Mouse (Mus musculus): ENCODE results near the gene P2ry12. TPM values are rescaled to one million over a fixed set of nuclear protein-coding genes. Genes with fewer than 3 reads are reported as not detected.

The P2ry12 gene
- polyA plus RNA-seq, 1 experiment from 2014 or later = 3.8 TPM

DNA sequence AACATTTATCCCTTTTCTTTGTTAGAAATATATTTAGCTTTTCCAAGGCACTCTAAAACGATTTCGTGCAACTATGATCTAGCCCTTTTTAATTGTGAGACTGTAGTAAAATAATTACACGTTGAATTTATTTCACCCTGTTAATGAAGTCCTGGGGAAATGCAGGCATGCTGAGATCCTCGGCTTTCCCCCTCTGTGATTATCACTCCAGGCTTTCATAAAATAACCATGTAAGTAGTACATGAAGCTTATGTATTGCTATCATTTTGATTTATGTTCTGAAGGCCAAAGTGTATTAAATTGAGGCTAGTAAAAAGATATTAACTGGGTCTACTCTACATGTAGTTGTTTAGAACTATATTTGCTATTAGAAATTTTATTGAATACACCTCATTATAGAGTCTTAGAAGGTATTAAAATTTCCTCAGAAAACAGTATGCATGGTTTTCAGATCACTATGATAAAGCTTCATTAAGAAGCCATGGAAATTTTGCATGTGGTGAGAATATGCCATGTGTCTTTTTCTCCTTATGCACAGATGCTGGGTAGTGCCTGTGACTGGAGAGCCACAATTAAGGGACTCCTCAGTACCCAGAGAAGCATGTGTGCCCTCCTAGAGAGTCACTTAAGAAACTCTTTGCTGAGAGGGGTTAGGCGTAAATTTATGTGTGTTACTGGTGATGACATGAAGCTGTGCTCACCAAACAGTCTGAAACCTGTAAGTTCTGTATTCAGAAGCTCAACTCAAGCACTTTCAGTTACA, 30.9 kb upstream of the P2ry12 start:
- WGBS = 78% methylated on average over 5 of the region's 5 CpGs

DNA sequence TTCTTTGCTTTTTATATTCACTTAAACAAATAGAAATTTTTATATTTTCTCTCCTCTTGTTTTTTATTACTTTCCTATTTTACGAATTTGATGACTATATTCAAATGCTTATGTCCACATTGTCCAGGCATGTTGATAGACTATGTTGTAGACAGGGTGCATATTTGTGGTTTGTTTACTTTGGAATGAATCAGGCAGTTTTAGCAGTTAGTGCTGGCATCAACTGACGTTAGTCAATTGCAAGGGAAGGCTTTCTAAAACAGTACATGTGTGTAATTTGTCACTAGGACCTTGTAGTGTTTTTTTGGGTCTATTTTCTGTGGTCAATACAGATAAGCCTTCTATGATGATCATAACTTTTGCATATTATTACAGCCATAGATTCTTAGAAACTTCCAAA, 27.9 kb upstream of the P2ry12 start:
- H3K9ac ChIP-seq (replicated peaks; ENCODE audit: low read depth) = no peak overlapping the region
- H3K27ac ChIP-seq (ENCODE audit: low read length) = no peak overlapping the region
- no peak for DNase-seq (ENCODE audit: low spot score)
- H3K9me3 ChIP-seq (ENCODE audit: low read length) = no peaks in the 10 kb centered on the region
- H3K4me3 ChIP-seq (ENCODE audit: low read depth, low read length) = no peak overlapping the region
- WGBS = 31% methylated on average over 2 of the region's 2 CpGs
- no peak overlapping the region for H3K4me2 ChIP-seq (replicated peaks; ENCODE audit: low read depth, low read length)
- TF ChIP-seq EP300 (IDR thresholded peaks at IDR 0.05) = no peak
- TF ChIP-seq CTCF (IDR thresholded peaks at IDR 0.05) = no peak
- H3K27me3 ChIP-seq (replicated peaks; ENCODE audit: insufficient read depth, low read length) = no peaks in the 10 kb centered on the region
- no peaks in the 10 kb centered on the region for H3K4me1 ChIP-seq (ENCODE audit: insufficient read depth, low read depth, low read length)
- H3K36me3 ChIP-seq (ENCODE audit: insufficient read depth, low read length) = no peaks in the 10 kb centered on the region
- no peak for ATAC-seq

More for the DNA sequence above, 30.9 kb upstream of the P2ry12 start:
- Histone ChIP-seq H3K36me3 (ENCODE audit: insufficient read depth, low read length) (no peaks in the 10 kb centered on the region), H3K4me2 (replicated peaks; ENCODE audit: low read depth, low read length) (no peak overlapping the region), H3K27ac (ENCODE audit: low read length) (no peak overlapping the region), H3K4me3 (ENCODE audit: low read depth, low read length) (no peak overlapping the region), H3K9me3 (ENCODE audit: low read length) (no peaks in the 10 kb centered on the region), H3K4me1 (ENCODE audit: insufficient read depth, low read depth, low read length) (no peaks in the 10 kb centered on the region), H3K27me3 (replicated peaks; ENCODE audit: insufficient read depth, low read length) (no peaks in the 10 kb centered on the region), H3K9ac (replicated peaks; ENCODE audit: low read depth) (no peak overlapping the region)
- ATAC-seq (no peak), DNase-seq (ENCODE audit: low spot score) (no peak)
- TF ChIP-seq EP300 (IDR thresholded peaks at IDR 0.05) (no peak), CTCF (IDR thresholded peaks at IDR 0.05) (no peak)

DNA sequence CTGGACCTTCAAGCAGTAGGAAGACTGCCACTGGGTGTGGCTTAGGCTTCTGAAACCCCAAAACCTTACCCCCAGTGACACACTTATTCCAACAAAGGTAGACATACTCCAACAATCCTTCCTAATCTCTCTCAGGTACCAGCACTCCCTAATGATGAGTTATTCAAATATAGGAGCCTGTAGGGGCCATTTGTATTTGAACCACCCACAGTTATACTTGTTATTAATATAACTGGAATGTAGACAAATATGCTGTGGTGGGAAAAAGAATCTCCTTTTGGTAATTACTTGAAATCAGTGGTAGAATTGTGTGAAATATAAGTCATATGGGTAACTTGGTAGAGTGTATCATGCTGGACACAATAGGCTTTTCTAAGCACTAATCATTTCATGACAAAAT, 15.9 kb upstream of the P2ry12 start:
- H3K27ac ChIP-seq (ENCODE audit: low read length) = no peak overlapping the region
- no peak for DNase-seq (ENCODE audit: low spot score)
- ATAC-seq = no peak
- TF ChIP-seq EP300 (IDR thresholded peaks at IDR 0.05) = no peak
- TF ChIP-seq CTCF (IDR thresholded peaks at IDR 0.05) = no peak
- H3K4me1 ChIP-seq (ENCODE audit: insufficient read depth, low read depth, low read length) = no peaks in the 10 kb centered on the region
- H3K4me2 ChIP-seq (replicated peaks; ENCODE audit: low read depth, low read length) = no peak overlapping the region
- no peaks in the 10 kb centered on the region for H3K9me3 ChIP-seq (ENCODE audit: low read length)
- H3K9ac ChIP-seq (replicated peaks; ENCODE audit: low read depth) = no peak overlapping the region
- H3K27me3 ChIP-seq (replicated peaks; ENCODE audit: insufficient read depth, low read length) = no peaks in the 10 kb centered on the region
- no peak overlapping the region for H3K4me3 ChIP-seq (ENCODE audit: low read depth, low read length)
- H3K36me3 ChIP-seq (ENCODE audit: insufficient read depth, low read length) = no peaks in the 10 kb centered on the region

DNA sequence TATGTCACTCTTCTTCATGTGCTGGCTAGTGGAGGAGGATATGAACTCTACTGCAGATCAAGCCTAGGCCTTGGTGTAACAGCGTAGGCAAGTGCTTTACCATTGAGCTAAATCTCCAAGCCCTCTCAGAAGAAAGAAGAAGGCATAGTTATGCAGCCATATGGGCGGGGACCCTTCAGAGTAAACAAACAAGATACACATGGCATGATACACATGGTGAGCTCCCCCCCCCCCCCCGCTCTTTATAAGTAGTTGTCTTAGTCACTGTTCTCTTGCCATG, 15.5 kb upstream of the P2ry12 start:
- WGBS = 81% methylated on average over 3 of the region's 3 CpGs
- Histone ChIP-seq H3K9ac (replicated peaks; ENCODE audit: low read depth) (no peak overlapping the region), H3K4me3 (ENCODE audit: low read depth, low read length) (no peak overlapping the region), H3K27ac (ENCODE audit: low read length) (no peak overlapping the region), H3K36me3 (ENCODE audit: insufficient read depth, low read length) (no peaks in the 10 kb centered on the region), H3K9me3 (ENCODE audit: low read length) (no peaks in the 10 kb centered on the region), H3K4me2 (replicated peaks; ENCODE audit: low read depth, low read length) (no peak overlapping the region), H3K4me1 (ENCODE audit: insufficient read depth, low read depth, low read length) (no peaks in the 10 kb centered on the region), H3K27me3 (replicated peaks; ENCODE audit: insufficient read depth, low read length) (no peaks in the 10 kb centered on the region)
- DNase-seq (ENCODE audit: low spot score) = no peak
- TF ChIP-seq EP300 (IDR thresholded peaks at IDR 0.05) (no peak), CTCF (IDR thresholded peaks at IDR 0.05) (no peak)
- no peak for ATAC-seq

DNA sequence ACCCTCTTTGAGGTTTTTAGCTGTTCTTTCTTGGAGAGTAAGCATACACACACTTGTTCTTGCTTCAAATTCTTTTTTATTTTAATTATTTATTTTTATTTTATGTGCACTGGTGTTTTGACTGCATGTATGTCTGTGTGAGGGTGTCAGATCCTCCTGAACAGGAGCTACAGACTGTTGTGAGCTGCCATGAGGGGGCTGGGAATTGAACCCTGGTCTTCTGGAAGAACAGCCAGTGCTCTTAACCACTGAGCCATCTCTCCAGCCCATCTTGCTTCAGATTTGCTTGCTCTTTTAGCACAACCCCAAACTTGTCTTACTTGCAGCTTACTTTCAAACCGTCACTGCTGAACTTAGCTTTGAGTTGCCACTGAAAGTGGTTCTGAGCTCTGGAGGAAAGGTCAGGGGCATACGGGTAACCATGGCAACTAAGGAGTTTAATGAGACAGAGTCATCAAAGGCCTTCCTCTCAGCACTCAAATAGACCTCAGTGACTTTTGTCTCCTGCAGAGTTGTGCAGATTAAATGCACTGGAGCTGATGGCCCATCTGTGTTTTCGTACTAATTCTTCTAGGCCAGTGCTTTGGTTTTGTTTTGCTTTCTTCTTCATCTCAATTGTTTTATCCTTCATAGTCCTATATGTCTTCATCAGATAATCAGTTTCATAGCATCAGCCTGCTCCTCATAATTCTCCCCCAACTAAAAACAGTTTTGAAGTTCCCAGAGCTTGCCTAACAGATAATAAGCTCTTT, 15.0 kb upstream of the P2ry12 start:
- no peak for DNase-seq (ENCODE audit: low spot score)
- 32% methylated on average over 3 of the region's 3 CpGs for WGBS

DNA sequence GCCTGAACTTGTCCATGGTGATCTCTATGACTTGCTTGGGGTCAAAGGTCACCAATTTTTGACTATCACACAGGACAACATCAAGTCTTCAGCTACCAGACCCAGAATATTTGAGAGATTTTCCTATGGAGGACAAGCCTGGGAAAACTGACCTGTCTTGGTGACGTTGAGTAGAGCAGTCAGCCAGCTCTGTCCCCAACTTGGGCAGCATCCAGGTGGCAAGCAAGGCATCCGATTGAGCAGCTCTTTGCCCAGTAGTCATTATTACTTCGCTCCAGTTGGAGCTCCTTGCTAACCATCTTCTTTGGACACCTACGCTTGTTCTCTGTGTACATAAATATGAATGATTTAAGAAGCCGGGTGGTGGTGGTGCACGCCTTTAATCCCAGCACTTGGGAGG, 8.1 kb upstream of the P2ry12 start:
- Histone ChIP-seq H3K4me1 (ENCODE audit: insufficient read depth, low read depth, low read length) (no peaks in the 10 kb centered on the region), H3K9ac (replicated peaks; ENCODE audit: low read depth) (no peak overlapping the region), H3K4me3 (ENCODE audit: low read depth, low read length) (no peak overlapping the region), H3K27me3 (replicated peaks; ENCODE audit: insufficient read depth, low read length) (no peaks in the 10 kb centered on the region), H3K36me3 (ENCODE audit: insufficient read depth, low read length) (no peaks in the 10 kb centered on the region), H3K27ac (ENCODE audit: low read length) (no peak overlapping the region), H3K9me3 (ENCODE audit: low read length) (no peaks in the 10 kb centered on the region), H3K4me2 (replicated peaks; ENCODE audit: low read depth, low read length) (no peak overlapping the region)
- no peak for TF ChIP-seq CTCF (IDR thresholded peaks at IDR 0.05)
- TF ChIP-seq EP300 (IDR thresholded peaks at IDR 0.05) = no peak
- no peak for DNase-seq (ENCODE audit: low spot score)
- ATAC-seq = no peak
- WGBS = 92% methylated on average over 6 of the region's 6 CpGs

More for the DNA sequence above, 15.0 kb upstream of the P2ry12 start:
- no peak overlapping the region for H3K9ac ChIP-seq (replicated peaks; ENCODE audit: low read depth)
- no peaks in the 10 kb centered on the region for H3K4me1 ChIP-seq (ENCODE audit: insufficient read depth, low read depth, low read length)
- H3K4me2 ChIP-seq (replicated peaks; ENCODE audit: low read depth, low read length) = no peak overlapping the region
- H3K9me3 ChIP-seq (ENCODE audit: low read length) = no peaks in the 10 kb centered on the region
- TF ChIP-seq CTCF (IDR thresholded peaks at IDR 0.05) (no peak), EP300 (IDR thresholded peaks at IDR 0.05) (no peak)
- H3K27ac ChIP-seq (ENCODE audit: low read length) = no peak overlapping the region
- ATAC-seq = no peak
- H3K4me3 ChIP-seq (ENCODE audit: low read depth, low read length) = no peak overlapping the region
- no peaks in the 10 kb centered on the region for H3K27me3 ChIP-seq (replicated peaks; ENCODE audit: insufficient read depth, low read length)
- H3K36me3 ChIP-seq (ENCODE audit: insufficient read depth, low read length) = no peaks in the 10 kb centered on the region
